Mouse (Mus musculus): ENCODE results near the gene Pum2. TPM values are rescaled to one million over a fixed set of nuclear protein-coding genes. Genes with fewer than 3 reads are reported as not detected.
"Not testable (repeated sequence)": the region's sequence is repeated elsewhere in the genome, so short reads cannot be mapped to it uniquely, and the experiment has no call there.

Pum2 gene
- polyA plus RNA-seq (2016; fragmentation: Nextera tagmentation; extraction: Ambion mirVana): 60.8 and 63.3 TPM in 2 replicates

GRCm38 (mm10) chr12:8673974-8674306, at the start of gene Pum2:
Gene Pum2, plus strand, starts transcription at chr12:8674134.
- Histone ChIP-seq H3K9me3 (no peaks in the 10 kb centered on the region), H3K9ac (peak within 1 kb of the TSS; percentile 99), H3K27me3 (no peaks in the 10 kb centered on the region), H3K36me3 (no peaks in the 10 kb centered on the region), H3K4me3 (peak within 1 kb of the TSS; percentile 92), H3K27ac (peak within 1 kb of the TSS; percentile 99), H3K4me1 (peaks cover 14% of the 10 kb centered on the region), H3K4me2 (replicated peaks) (peak within 1 kb of the TSS; percentile 56)
- ATAC-seq (ENCODE audit: insufficient number of reproducible peaks, insufficient read depth, low FRiP score, low TSS enrichment): peak; percentile 96
- under 1% methylated on average over 29 of the region's 41 CpGs for WGBS

DNA sequence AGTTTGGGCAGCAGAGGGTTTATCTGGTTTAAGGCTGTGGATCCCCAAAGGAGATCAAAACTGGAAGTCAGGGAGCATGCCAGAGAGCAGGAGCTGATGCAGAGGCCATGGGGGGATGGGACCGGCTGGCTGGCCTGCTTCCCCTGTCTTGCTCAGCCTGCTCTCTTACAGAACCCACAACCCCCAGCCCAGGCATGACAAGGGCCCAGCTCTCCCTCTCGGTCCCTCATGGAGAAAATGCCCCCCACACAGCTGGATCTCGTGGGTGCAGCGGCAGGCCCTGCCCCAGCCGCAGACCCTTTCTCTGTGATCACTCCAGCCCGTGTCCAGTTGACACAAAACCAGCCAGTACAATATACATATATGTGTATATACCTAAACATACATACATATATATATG, 44.4 kb upstream of the Pum2 start:
- ATAC-seq (ENCODE audit: insufficient number of reproducible peaks, insufficient read depth, low FRiP score, low TSS enrichment): no peak
- H3K4me2 ChIP-seq (replicated peaks): no peak overlapping the region
- no peaks in the 10 kb centered on the region for H3K4me1 ChIP-seq
- WGBS: 97% methylated on average over 6 of the region's 6 CpGs
- H3K36me3 ChIP-seq: no peaks in the 10 kb centered on the region
- no peak overlapping the region for H3K27ac ChIP-seq
- H3K4me3 ChIP-seq: no peak overlapping the region
- no peaks in the 10 kb centered on the region for H3K27me3 ChIP-seq
- no peaks in the 10 kb centered on the region for H3K9me3 ChIP-seq
- H3K9ac ChIP-seq: no peak overlapping the region

DNA sequence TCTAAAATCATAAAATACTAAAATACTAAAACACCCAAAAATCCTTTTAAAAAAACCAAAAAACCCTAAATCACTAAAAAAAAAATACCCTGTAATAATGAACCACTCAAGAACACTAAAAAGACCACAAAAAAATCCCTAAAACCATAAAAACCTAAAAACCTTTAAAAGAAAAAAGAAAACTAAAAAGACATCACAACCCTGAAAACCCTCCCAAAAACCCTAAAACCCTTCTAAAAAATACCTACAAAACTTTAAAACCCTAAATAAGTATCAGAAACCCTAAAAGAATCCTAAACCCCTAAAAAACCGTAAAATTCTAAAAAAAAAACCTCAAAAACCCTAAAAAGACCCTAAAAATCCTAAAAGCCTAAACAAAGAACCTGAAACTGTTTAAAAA, 42.2 kb upstream of the Pum2 start:
- 98% methylated on average over 1 of the region's 1 CpGs for WGBS
- Histone ChIP-seq H3K4me2 (replicated peaks) (no peak overlapping the region), H3K36me3 (no peaks in the 10 kb centered on the region), H3K9me3 (no peaks in the 10 kb centered on the region), H3K4me1 (no peaks in the 10 kb centered on the region), H3K9ac (no peak overlapping the region), H3K4me3 (no peak overlapping the region), H3K27ac (no peak overlapping the region), H3K27me3 (no peaks in the 10 kb centered on the region)
- no peak for ATAC-seq (ENCODE audit: insufficient number of reproducible peaks, insufficient read depth, low FRiP score, low TSS enrichment)

- Histone ChIP-seq H3K27me3 (no peaks in the 10 kb centered on the region), H3K9ac (no peak overlapping the region), H3K4me3 (no peak overlapping the region), H3K9me3 (no peaks in the 10 kb centered on the region), H3K27ac (no peak overlapping the region), H3K36me3 (no peaks in the 10 kb centered on the region), H3K4me2 (replicated peaks) (no peak overlapping the region), H3K4me1 (no peaks in the 10 kb centered on the region)
- 90% methylated on average over 2 of the region's 2 CpGs for WGBS
- no peak for ATAC-seq (ENCODE audit: insufficient number of reproducible peaks, insufficient read depth, low FRiP score, low TSS enrichment)
Measured at GRCm38 (mm10) chr12:8632737-8633365, 41.1 kb upstream of the Pum2 start.

DNA sequence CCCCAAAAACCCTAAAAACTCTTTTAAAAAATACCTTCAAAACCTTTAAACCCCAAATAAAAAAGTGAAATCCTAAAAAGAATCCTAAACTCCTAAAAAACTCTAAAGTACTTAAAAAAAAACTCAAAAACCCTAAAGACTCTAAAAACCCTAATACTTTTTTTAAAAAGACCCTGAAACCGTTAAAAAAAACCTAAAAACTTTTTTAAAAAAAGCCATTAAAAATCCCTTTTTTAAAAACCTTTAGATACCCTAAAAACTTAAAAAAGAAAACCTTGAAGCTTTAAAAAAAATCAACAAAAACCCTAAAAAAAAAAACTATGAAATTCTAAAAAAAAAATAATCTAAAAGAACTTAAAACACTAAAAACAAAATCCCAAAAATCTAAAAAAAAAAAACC, 39.6 kb upstream of the Pum2 start:
- H3K27ac ChIP-seq: no peak overlapping the region
- no peaks in the 10 kb centered on the region for H3K36me3 ChIP-seq
- no peaks in the 10 kb centered on the region for H3K9me3 ChIP-seq
- no peak overlapping the region; the same call in 1 of the 2 replicates for H3K9ac ChIP-seq
- ATAC-seq (ENCODE audit: insufficient number of reproducible peaks, insufficient read depth, low FRiP score, low TSS enrichment): no peak
- no peak overlapping the region for H3K4me3 ChIP-seq
- H3K4me1 ChIP-seq: no peaks in the 10 kb centered on the region
- no peak overlapping the region for H3K4me2 ChIP-seq (replicated peaks)
- 86% methylated on average over 1 of the region's 1 CpGs for WGBS
- no peaks in the 10 kb centered on the region for H3K27me3 ChIP-seq

- no peak for ATAC-seq (ENCODE audit: insufficient number of reproducible peaks, insufficient read depth, low FRiP score, low TSS enrichment)
- 97% methylated on average over 4 of the region's 4 CpGs for WGBS
- Histone ChIP-seq H3K4me1 (no peaks in the 10 kb centered on the region), H3K4me3 (no peak overlapping the region), H3K27ac (no peak overlapping the region), H3K27me3 (no peaks in the 10 kb centered on the region), H3K4me2 (replicated peaks) (no peak overlapping the region), H3K9ac (no peak overlapping the region), H3K36me3 (no peaks in the 10 kb centered on the region), H3K9me3 (no peaks in the 10 kb centered on the region)
Measured at GRCm38 (mm10) chr12:8635546-8635945, 38.4 kb upstream of the Pum2 start.

GRCm38 (mm10) chr12:8636945-8637344, 37.0 kb upstream of the Pum2 start:
- no peak overlapping the region for H3K27ac ChIP-seq
- H3K4me3 ChIP-seq: no peak overlapping the region
- ATAC-seq (ENCODE audit: insufficient number of reproducible peaks, insufficient read depth, low FRiP score, low TSS enrichment): no peak
- WGBS: 91% methylated on average over 14 of the region's 14 CpGs
- no peaks in the 10 kb centered on the region for H3K9me3 ChIP-seq
- no peaks in the 10 kb centered on the region for H3K36me3 ChIP-seq
- no peak overlapping the region for H3K9ac ChIP-seq
- H3K4me1 ChIP-seq: no peaks in the 10 kb centered on the region
- H3K4me2 ChIP-seq (replicated peaks): no peak overlapping the region
- no peaks in the 10 kb centered on the region for H3K27me3 ChIP-seq

GRCm38 (mm10) chr12:8638411-8639087, 35.4 kb upstream of the Pum2 start:
- H3K4me2 ChIP-seq (replicated peaks); H3K27ac ChIP-seq; H3K9me3 ChIP-seq; H3K9ac ChIP-seq; H3K27me3 ChIP-seq; H3K4me3 ChIP-seq; H3K4me1 ChIP-seq; ATAC-seq (ENCODE audit: insufficient number of reproducible peaks, insufficient read depth, low FRiP score, low TSS enrichment); H3K36me3 ChIP-seq: not testable (repeated sequence)
- 72% methylated on average over 10 of the region's 10 CpGs for WGBS

DNA sequence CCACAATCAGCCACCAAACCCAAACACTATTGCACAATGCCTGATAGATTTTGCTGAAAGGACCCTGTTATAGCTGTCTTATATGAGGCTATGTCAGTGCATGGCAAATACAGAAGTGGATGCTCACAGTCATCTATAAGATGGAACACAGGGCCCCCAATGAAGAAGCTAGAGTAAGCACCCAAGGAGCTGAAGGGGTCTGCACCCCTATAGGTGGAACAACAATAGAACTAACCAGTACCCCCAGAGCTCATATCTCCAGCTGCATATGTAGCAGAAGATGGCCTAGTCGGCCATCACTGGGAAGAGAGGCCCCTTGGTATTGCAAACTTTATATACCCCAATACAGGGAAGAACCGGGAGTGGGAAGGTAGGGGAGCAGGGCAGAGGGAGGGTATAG, 33.7 kb upstream of the Pum2 start:
- H3K4me2 ChIP-seq (replicated peaks): peak overlapping the region; percentile 57
- H3K4me1 ChIP-seq; ATAC-seq (ENCODE audit: insufficient number of reproducible peaks, insufficient read depth, low FRiP score, low TSS enrichment); H3K36me3 ChIP-seq; H3K9me3 ChIP-seq; H3K27ac ChIP-seq; H3K27me3 ChIP-seq: not testable (repeated sequence)
- peak overlapping the region; percentile 70 for H3K4me3 ChIP-seq
- 0 out of 2 replicates have a peak overlapping the region, but pooled peaks have one; percentile 20 for H3K9ac ChIP-seq
- 6% methylated on average over 2 of the region's 2 CpGs for WGBS

DNA sequence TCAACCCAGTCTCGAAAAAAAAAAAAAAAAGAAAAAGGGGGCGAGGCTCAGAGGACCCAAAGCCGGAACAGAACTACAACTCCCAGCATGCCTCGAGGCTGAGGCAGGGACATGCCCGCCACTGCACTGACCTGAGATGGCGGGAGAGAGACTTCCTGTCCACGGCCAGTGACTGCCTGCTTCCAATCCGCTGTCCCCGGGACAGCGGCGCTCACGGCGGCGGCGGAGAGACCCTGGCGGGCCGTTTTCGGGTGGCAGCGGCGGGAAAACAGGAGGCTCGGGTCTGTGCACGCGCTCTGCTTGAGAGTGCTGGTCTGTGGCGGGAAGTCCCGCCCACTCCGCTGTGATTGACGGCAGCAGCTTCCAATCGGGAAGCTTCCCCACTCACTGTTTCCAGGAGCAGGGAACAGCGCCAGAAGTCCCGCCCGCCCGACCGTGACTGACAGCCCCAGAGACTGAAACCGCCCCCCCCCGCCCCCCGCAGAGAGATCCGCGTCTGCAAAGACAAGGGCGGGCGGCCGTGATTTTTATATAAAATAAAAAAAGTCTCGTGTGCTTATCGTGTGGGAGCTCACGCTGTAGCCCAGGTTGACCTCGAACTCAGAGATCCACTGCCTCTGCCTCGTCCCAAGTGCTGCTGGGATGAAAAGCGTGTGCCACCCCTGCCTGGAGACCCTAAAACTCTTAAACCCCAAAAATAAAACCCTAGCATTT, 33.1 kb upstream of the Pum2 start:
- no peaks in the 10 kb centered on the region for H3K27me3 ChIP-seq
- no peaks in the 10 kb centered on the region for H3K4me1 ChIP-seq
- H3K4me3 ChIP-seq: peak overlapping the region; percentile 70
- H3K9me3 ChIP-seq: no peaks in the 10 kb centered on the region
- under 1% methylated on average over 47 of the region's 47 CpGs for WGBS
- peak overlapping the region; percentile 95 for H3K27ac ChIP-seq
- ATAC-seq (ENCODE audit: insufficient number of reproducible peaks, insufficient read depth, low FRiP score, low TSS enrichment): peak; percentile 98
- peak overlapping the region; percentile 53 for H3K4me2 ChIP-seq (replicated peaks)
- peak overlapping the region; percentile 79 for H3K9ac ChIP-seq
- no peaks in the 10 kb centered on the region for H3K36me3 ChIP-seq

GRCm38 (mm10) chr12:8641425-8641735, 32.6 kb upstream of the Pum2 start:
- Histone ChIP-seq H3K27me3 (no peaks in the 10 kb centered on the region), H3K4me3 (peak overlapping the region; percentile 70), H3K4me1 (no peaks in the 10 kb centered on the region), H3K9me3 (no peaks in the 10 kb centered on the region), H3K4me2 (replicated peaks) (peak overlapping the region; percentile 53), H3K27ac (0 out of 2 replicates have a peak overlapping the region, but pooled peaks have one; percentile 95), H3K9ac (peak overlapping the region; percentile 79), H3K36me3 (no peaks in the 10 kb centered on the region)
- WGBS: 7% methylated on average over 10 of the region's 10 CpGs
- ATAC-seq (ENCODE audit: insufficient number of reproducible peaks, insufficient read depth, low FRiP score, low TSS enrichment): peak; percentile 68

DNA sequence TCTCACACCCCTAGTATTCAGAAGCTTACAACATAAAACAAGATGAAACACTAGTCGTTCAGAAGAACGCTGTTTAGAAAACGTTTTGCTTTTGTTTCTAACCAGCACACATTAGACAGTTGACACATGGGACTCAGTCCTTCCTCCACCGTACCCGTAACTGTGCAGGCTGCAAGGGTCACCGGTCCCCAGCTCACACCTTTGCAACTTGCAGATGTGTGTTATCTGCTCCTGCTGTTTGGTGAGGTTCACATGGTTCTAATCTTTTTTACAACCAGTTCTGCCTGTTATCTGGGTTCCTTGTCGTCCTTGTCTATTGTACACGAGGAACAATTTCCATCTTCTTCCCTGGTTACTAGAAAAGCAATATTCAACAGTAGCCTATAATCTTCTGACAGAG, 25.7 kb upstream of the Pum2 start:
- not testable (repeated sequence) for H3K4me1 ChIP-seq; H3K4me2 ChIP-seq (replicated peaks); H3K27ac ChIP-seq; H3K4me3 ChIP-seq; H3K9me3 ChIP-seq; H3K27me3 ChIP-seq; H3K36me3 ChIP-seq; ATAC-seq (ENCODE audit: insufficient number of reproducible peaks, insufficient read depth, low FRiP score, low TSS enrichment); H3K9ac ChIP-seq
- WGBS: 70% methylated on average over 8 of the region's 8 CpGs
